Mouse (Mus musculus) lung, embryonic 14.5 days (tissue): ENCODE results near the gene Rpl36-ps4. TPM values are rescaled to one million over a fixed set of nuclear protein-coding genes. Genes with fewer than 3 reads are reported as not detected.

ENCODE experiments used
- ATAC-seq: fragments of 200-750 bp; cut with Nextera tagmentation; 2 replicates; pipeline ENCODE4 v1.8.0; 2017; ENCODE audit warnings: mild to moderate bottlenecking, moderate TSS enrichment, moderate library complexity; ENCODE audit not compliant: insufficient read depth
- DNase-seq: peaks from one replicate; pipeline ENCODE4 v3.0.0-alpha.2; 2015
- H3K27ac ChIP-seq: fragments of 300-500 bp; sonication (generic); 2 replicates; pipeline ENCODE4 v1.5.1; 2014; ENCODE audit warnings: low read depth, mild to moderate bottlenecking, moderate library complexity
- H3K27me3 ChIP-seq: fragments of 300-500 bp; sonication (generic); 2 replicates; pipeline ENCODE4 v1.6.1; 2014; ENCODE audit warnings: low read length, control low read depth; ENCODE audit not compliant: insufficient read depth
- H3K36me3 ChIP-seq: fragments of 300-500 bp; sonication (generic); 2 replicates; pipeline ENCODE4 v1.6.1; 2014; ENCODE audit warnings: control low read depth; ENCODE audit not compliant: insufficient read depth
- H3K4me1 ChIP-seq: fragments of 300-500 bp; sonication (generic); 2 replicates; pipeline ENCODE4 v1.6.1; 2014; ENCODE audit warnings: antibody characterized with exemption, control low read depth; ENCODE audit not compliant: insufficient read depth
- H3K4me2 ChIP-seq: fragments of 300-500 bp; sonication (generic); 2 replicates; pipeline ENCODE4 v1.6.1; 2014; ENCODE audit warnings: mild to moderate bottlenecking
- H3K4me3 ChIP-seq: fragments of 300-500 bp; sonication (generic); 2 replicates; pipeline ENCODE4 v1.5.1; 2014; ENCODE audit warnings: low read depth, low read length
- H3K9ac ChIP-seq: fragments of 300-500 bp; sonication (generic); 2 replicates; pipeline ENCODE4 v1.6.1; 2014
- H3K9me3 ChIP-seq: fragments of 300-500 bp; sonication (generic); 2 replicates; pipeline ENCODE4 v1.6.1; 2016; ENCODE audit warnings: low read depth, low read length, control low read depth
- CTCF ChIP-seq: IDR thresholded peaks from 2 replicates; pipeline ENCODE4 v1.5.1; 2016; ENCODE audit warnings: antibody characterized with exemption, low read depth
- WGBS: fragments of 180-500 bp; shearing (Covaris S2); extraction: QIAGEN DNeasy Blood & Tissue Kit; methylation state at CpG from one replicate; pipeline ENCODE4 v1.1.7; 2014; 5-methylcytosine and 5-hydroxymethylcytosine counted together
- polyA plus RNA-seq: library from polyadenylated mRNA; unstranded; fragments of >200 nt; fragmentation: Nextera tagmentation; extraction: Ambion mirVana; gene quantifications from 2 replicates; pipeline ENCODE4 v1.2.1, GENCODE M21; 2014

The Rpl36-ps4 gene
- not detected in 2 replicates for polyA plus RNA-seq

DNA sequence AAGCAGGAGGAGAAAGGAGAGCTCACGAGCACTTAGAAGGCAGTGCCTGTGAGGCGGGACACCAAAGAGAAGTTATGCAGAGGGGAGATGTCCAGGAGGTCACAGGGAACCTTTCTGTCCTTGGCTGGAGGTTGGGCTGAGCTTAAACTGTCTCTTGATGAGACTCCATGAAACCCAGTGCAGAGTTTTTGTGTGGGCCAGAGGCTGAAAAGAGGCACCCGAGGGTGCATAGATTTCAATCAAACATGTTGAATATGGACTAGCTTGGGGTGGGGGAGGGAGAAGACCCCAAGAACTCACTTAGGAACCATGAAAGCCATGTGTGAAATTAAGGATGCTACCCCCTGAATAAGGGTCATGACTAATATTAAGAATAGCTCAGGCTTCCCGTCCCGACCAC is at the start of gene Rpl36-ps4:
Rpl36-ps4 (plus strand) TSS at position 301 of the 400 bp plus-strand sequence.
- H3K27ac ChIP-seq, result no peak within 1 kb of the TSS
- no peaks in the 10 kb centered on the region for H3K4me1 ChIP-seq
- WGBS, result 90% methylated on average over 5 of the region's 5 CpGs
- DNase-seq (no peak), ATAC-seq (no peak)
- no peak within 1 kb of the TSS for H3K9ac ChIP-seq
- H3K36me3 ChIP-seq, result no peaks in the 10 kb centered on the region
- H3K9me3 ChIP-seq, result no peaks in the 10 kb centered on the region
- no peaks in the 10 kb centered on the region for H3K27me3 ChIP-seq
- no peak within 1 kb of the TSS for H3K4me2 ChIP-seq
- no peak for TF ChIP-seq CTCF
- no peak within 1 kb of the TSS for H3K4me3 ChIP-seq

GRCm38 (mm10) chr17:87871461-87872126 is 49.2 kb upstream of the Rpl36-ps4 start:
- no peak overlapping the region for H3K9ac ChIP-seq
- 72% methylated on average over 13 of the region's 13 CpGs for WGBS

GRCm38 (mm10) chr17:87872286-87872685 is 48.5 kb upstream of the Rpl36-ps4 start:
- no peaks in the 10 kb centered on the region for H3K9me3 ChIP-seq
- no peak overlapping the region for H3K9ac ChIP-seq
- H3K27me3 ChIP-seq, result no peaks in the 10 kb centered on the region
- DNase-seq (no peak), ATAC-seq (no peak)
- no peaks in the 10 kb centered on the region for H3K36me3 ChIP-seq
- H3K4me3 ChIP-seq, result no peak overlapping the region
- WGBS, result 41% methylated on average over 4 of the region's 4 CpGs
- H3K4me1 ChIP-seq, result no peaks in the 10 kb centered on the region
- H3K27ac ChIP-seq, result no peak overlapping the region
- no peak overlapping the region for H3K4me2 ChIP-seq
- TF ChIP-seq CTCF, result no peak

More at GRCm38 (mm10) chr17:87871461-87872126, 49.2 kb upstream of the Rpl36-ps4 start:
- Histone ChIP-seq H3K4me1 (no peaks in the 10 kb centered on the region), H3K9me3 (no peaks in the 10 kb centered on the region), H3K4me2 (no peak overlapping the region), H3K4me3 (no peak overlapping the region), H3K27ac (no peak overlapping the region), H3K36me3 (no peaks in the 10 kb centered on the region), H3K27me3 (no peaks in the 10 kb centered on the region)
- no peak for TF ChIP-seq CTCF
- no peak for ATAC-seq
- DNase-seq, result no peak

GRCm38 (mm10) chr17:87873456-87873855 is 47.3 kb upstream of the Rpl36-ps4 start:
- TF ChIP-seq CTCF, result no peak

DNA sequence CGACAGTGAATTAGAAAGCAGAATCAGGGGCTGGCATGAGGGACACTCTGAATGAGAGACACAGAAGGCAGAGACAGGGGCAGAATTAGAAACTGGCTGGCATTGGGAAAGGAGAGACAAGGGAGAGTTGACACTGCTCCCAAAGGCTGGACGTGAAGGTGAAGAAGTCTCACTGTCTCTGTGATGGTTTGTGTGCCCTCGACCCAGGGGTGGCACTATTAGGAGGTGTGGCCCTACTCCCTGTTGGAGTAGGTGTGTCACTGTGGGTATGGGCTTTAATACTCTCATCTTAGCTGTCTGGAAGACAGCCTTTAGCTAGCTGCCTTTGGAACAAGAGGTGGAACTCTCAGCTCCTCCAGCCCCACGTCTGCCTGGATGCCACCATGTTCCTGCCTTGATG is 46.8 kb upstream of the Rpl36-ps4 start:
- DNase-seq, result no peak
- no peak for TF ChIP-seq CTCF
- no peak overlapping the region for H3K4me2 ChIP-seq
- H3K36me3 ChIP-seq, result no peaks in the 10 kb centered on the region
- H3K4me1 ChIP-seq, result no peaks in the 10 kb centered on the region
- no peaks in the 10 kb centered on the region for H3K9me3 ChIP-seq
- H3K4me3 ChIP-seq, result no peak overlapping the region
- no peak overlapping the region for H3K27ac ChIP-seq
- no peak overlapping the region for H3K9ac ChIP-seq
- ATAC-seq, result no peak
- WGBS, result 72% methylated on average over 4 of the region's 4 CpGs
- H3K27me3 ChIP-seq, result no peaks in the 10 kb centered on the region

More at GRCm38 (mm10) chr17:87873456-87873855, 47.3 kb upstream of the Rpl36-ps4 start:
- Histone ChIP-seq H3K27ac (no peak overlapping the region), H3K36me3 (no peaks in the 10 kb centered on the region), H3K9me3 (no peaks in the 10 kb centered on the region), H3K9ac (no peak overlapping the region), H3K4me2 (no peak overlapping the region), H3K4me3 (no peak overlapping the region), H3K27me3 (no peaks in the 10 kb centered on the region), H3K4me1 (no peaks in the 10 kb centered on the region)
- ATAC-seq, result no peak
- DNase-seq, result no peak
- 74% methylated on average over 7 of the region's 7 CpGs for WGBS

DNA sequence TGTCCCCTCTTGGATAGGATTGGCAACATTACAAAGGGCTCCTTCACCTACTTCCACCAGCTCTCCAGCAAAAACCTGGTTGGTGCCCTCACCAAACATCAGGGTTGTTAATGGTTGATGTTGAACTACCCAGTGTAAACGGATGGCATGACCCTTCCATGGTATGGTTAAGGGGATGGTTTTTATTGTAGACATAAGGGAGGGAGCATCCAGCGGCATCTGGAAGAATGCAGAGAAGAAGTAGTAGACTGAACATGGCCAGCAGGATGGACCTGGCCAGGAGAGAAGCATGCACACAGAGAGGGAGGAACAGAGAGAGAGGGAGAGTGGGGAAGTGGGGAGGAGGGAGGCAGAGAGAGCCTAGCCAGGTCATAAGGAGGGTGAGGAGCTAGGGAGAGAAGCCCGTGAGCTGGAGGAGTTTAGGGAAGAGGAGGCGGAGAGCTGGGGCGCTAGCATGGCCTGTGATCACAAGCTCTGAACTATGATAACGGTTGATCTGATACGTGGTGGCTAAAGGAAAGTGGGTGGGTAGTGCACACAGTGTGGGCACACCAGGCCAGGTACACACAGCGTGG is 45.3 kb upstream of the Rpl36-ps4 start:
- no peak for DNase-seq
- WGBS, result 66% methylated on average over 8 of the region's 8 CpGs
- H3K9ac ChIP-seq, result no peak overlapping the region
- no peaks in the 10 kb centered on the region for H3K9me3 ChIP-seq
- no peak for TF ChIP-seq CTCF
- no peak overlapping the region for H3K4me2 ChIP-seq
- H3K27me3 ChIP-seq, result no peaks in the 10 kb centered on the region
- ATAC-seq, result no peak
- no peak overlapping the region for H3K27ac ChIP-seq
- H3K36me3 ChIP-seq, result no peaks in the 10 kb centered on the region
- no peaks in the 10 kb centered on the region for H3K4me1 ChIP-seq
- no peak overlapping the region for H3K4me3 ChIP-seq

GRCm38 (mm10) chr17:87876295-87877000 is 44.3 kb upstream of the Rpl36-ps4 start:
- H3K27me3 ChIP-seq, result no peaks in the 10 kb centered on the region
- no peak for DNase-seq
- H3K4me2 ChIP-seq, result no peak overlapping the region
- no peak for TF ChIP-seq CTCF
- no peak overlapping the region for H3K9ac ChIP-seq
- H3K4me3 ChIP-seq, result no peak overlapping the region
- no peak overlapping the region for H3K27ac ChIP-seq
- H3K9me3 ChIP-seq, result no peaks in the 10 kb centered on the region
- no peak for ATAC-seq
- H3K36me3 ChIP-seq, result no peaks in the 10 kb centered on the region
- H3K4me1 ChIP-seq, result no peaks in the 10 kb centered on the region
- WGBS, result 74% methylated on average over 11 of the region's 11 CpGs
